Mouse (Mus musculus) left cerebral cortex, postnatal 25 days (tissue): ENCODE results near the gene Calr. TPM values are rescaled to one million over a fixed set of nuclear protein-coding genes. Genes with fewer than 3 reads are reported as not detected.

Experiments
- DNase-seq, 2 experiments: peaks; one replicate each; pipeline ENCODE4 v3.0.0; 2022; ENCODE audit warnings: low spot score in 2 of 2, mixed read lengths in 1 of 2
- intact Hi-C: fragments of 180-260 bp; cut with DNase I; formaldehyde crosslinking; loops from one replicate; pipeline ENCODE4 v1.15.1; 2025
- total RNA-seq, 2 experiments: library from RNA; stranded (reverse); gene quantifications; 2 replicates each; pipeline ENCODE4 v1.2.3; 2021

Gene Calr
- 100 to 1,000 TPM; 562 to 564 TPM for total RNA-seq

GRCm38 (mm10) chr8:84846722-84847572 is at the start of gene Calr:
Gene Calr (minus strand): TSS chr8:84846934.
- peak; percentile 99 to 100 for DNase-seq
- intact Hi-C loops, result loop anchor here (2.0 kb wide), 1 partner anchor 56 kb away; no protein-coding TSS in a partner anchor

GRCm38 (mm10) chr8:84895963-84896362 is 49.2 kb upstream of the Calr start:
- intact Hi-C loops, result no loop called here
- no peak for DNase-seq

GRCm38 (mm10) chr8:84893709-84894134 is 47.0 kb upstream of the Calr start, which contains the start of gene Gcdh:
Gene Gcdh (minus strand): TSS chr8:84893921.
- peak; percentile 91 to 99 for DNase-seq
- intact Hi-C loops, result no loop called here

GRCm38 (mm10) chr8:84892993-84893708 is 46.4 kb upstream of the Calr start:
- no peak for DNase-seq
- intact Hi-C loops, result no loop called here

- intact Hi-C loops, result no loop called here
- no peak for DNase-seq
These were observed 42.4 kb upstream of the Calr start for GRCm38 (mm10) chr8:84889141-84889540.

GRCm38 (mm10) chr8:84888280-84888679 is 41.5 kb upstream of the Calr start:
- DNase-seq, result no peak
- intact Hi-C loops, result no loop called here

- intact Hi-C loops, result no loop called here
- DNase-seq, result no peak
These were observed 38.0 kb upstream of the Calr start for GRCm38 (mm10) chr8:84884728-84885127.

GRCm38 (mm10) chr8:84878915-84879314 is 32.2 kb upstream of the Calr start:
- no peak for DNase-seq
- intact Hi-C loops, result no loop called here

- DNase-seq, result no peak
- intact Hi-C loops, result no loop called here
These were observed 30.7 kb upstream of the Calr start for GRCm38 (mm10) chr8:84877297-84878035.

- DNase-seq, result no peak
- intact Hi-C loops, result no loop called here
These were observed 27.6 kb upstream of the Calr start for GRCm38 (mm10) chr8:84874339-84874738.

- intact Hi-C loops, result no loop called here
- DNase-seq, result no peak
These were observed 26.3 kb upstream of the Calr start for GRCm38 (mm10) chr8:84873016-84873415.

- no peak for DNase-seq
- intact Hi-C loops, result no loop called here
These were observed 25.7 kb upstream of the Calr start for GRCm38 (mm10) chr8:84872309-84872965.

- intact Hi-C loops, result no loop called here
- DNase-seq, result peak; percentile 26 to 38
These were observed 24.9 kb upstream of the Calr start, which contains the start of gene Syce2 for GRCm38 (mm10) chr8:84871376-84872308. Gene Syce2 (plus strand): TSS chr8:84872111.

GRCm38 (mm10) chr8:84856864-84857441 is 10.2 kb upstream of the Calr start, which contains the start of gene Farsa:
Gene Farsa (plus strand): TSS chr8:84856989.
- peak; percentile 94 to 97 for DNase-seq
- intact Hi-C loops, result no loop called here

GRCm38 (mm10) chr8:84856434-84856833 is 9.7 kb upstream of the Calr start:
- intact Hi-C loops, result no loop called here

GRCm38 (mm10) chr8:84847684-84848435 is 1.1 kb upstream of the Calr start:
- intact Hi-C loops, result loop anchor here (2.0 kb wide), 1 partner anchor 55 kb away; no protein-coding TSS in a partner anchor
- no peak for DNase-seq

More at GRCm38 (mm10) chr8:84856434-84856833, 9.7 kb upstream of the Calr start:
- DNase-seq, result no peak

GRCm38 (mm10) chr8:84846094-84846721 is 526 bp downstream of the Calr start:
- peak in 1 of 2 experiments; percentile 16 for DNase-seq

More at GRCm38 (mm10) chr8:84846094-84846721, 526 bp downstream of the Calr start:
- intact Hi-C loops, result loop anchor here (2.0 kb wide), 1 partner anchor 57 kb away; no protein-coding TSS in a partner anchor
